Mouse (Mus musculus): ENCODE results near the gene Gm20481. TPM values are rescaled to one million over a fixed set of nuclear protein-coding genes. Genes with fewer than 3 reads are reported as not detected.
"Not testable (repeated sequence)": the region's sequence is repeated elsewhere in the genome, so short reads cannot be mapped to it uniquely, and the experiment has no call there.

Gm20481 gene
- polyA plus RNA-seq, 1 experiment from 2014 or later: not detected

GRCm38 (mm10) chr17:34953258-34953657, 16.5 kb upstream of the Gm20481 start:
- Histone ChIP-seq H3K27me3 (replicated peaks; ENCODE audit: low read depth, poor library complexity, severe bottlenecking) (peaks cover 35% of the 10 kb centered on the region), H3K4me3 (peak overlapping the region; percentile 82), H3K9me3 (no peaks in the 10 kb centered on the region), H3K27ac (replicated peaks) (peak overlapping the region; percentile 98), H3K4me1 (peaks cover 12% of the 10 kb centered on the region), H3K36me3 (replicated peaks) (peaks cover 26% of the 10 kb centered on the region)
- 86% methylated on average over 3 of the region's 3 CpGs for WGBS
- no peak for DNase-seq (ENCODE audit: low spot score)

- peaks cover 35% of the 10 kb centered on the region for H3K27me3 ChIP-seq (replicated peaks; ENCODE audit: low read depth, poor library complexity, severe bottlenecking)
- no peak overlapping the region for H3K27ac ChIP-seq (replicated peaks)
- no peak for DNase-seq (ENCODE audit: low spot score)
- no peaks in the 10 kb centered on the region for H3K9me3 ChIP-seq
- H3K4me1 ChIP-seq: peaks cover 12% of the 10 kb centered on the region
- peaks cover 26% of the 10 kb centered on the region for H3K36me3 ChIP-seq (replicated peaks)
- 85% methylated on average over 4 of the region's 4 CpGs for WGBS
- no peak overlapping the region for H3K4me3 ChIP-seq
Observed at GRCm38 (mm10) chr17:34953904-34954303, 15.8 kb upstream of the Gm20481 start.

GRCm38 (mm10) chr17:34954831-34955230, 14.9 kb upstream of the Gm20481 start:
- DNase-seq (ENCODE audit: low spot score): no peak
- Histone ChIP-seq H3K36me3 (replicated peaks) (peaks cover 19% of the 10 kb centered on the region), H3K27me3 (replicated peaks; ENCODE audit: low read depth, poor library complexity, severe bottlenecking) (peaks cover 35% of the 10 kb centered on the region), H3K27ac (replicated peaks) (no peak overlapping the region), H3K9me3 (no peaks in the 10 kb centered on the region), H3K4me1 (peaks cover 17% of the 10 kb centered on the region), H3K4me3 (no peak overlapping the region)
- WGBS: 52% methylated on average over 4 of the region's 4 CpGs

- peaks cover 9% of the 10 kb centered on the region for H3K36me3 ChIP-seq (replicated peaks)
- DNase-seq (ENCODE audit: low spot score): no peak
- 83% methylated on average over 3 of the region's 3 CpGs for WGBS
- no peaks in the 10 kb centered on the region for H3K9me3 ChIP-seq
- no peak overlapping the region for H3K27ac ChIP-seq (replicated peaks)
- peaks cover 41% of the 10 kb centered on the region for H3K27me3 ChIP-seq (replicated peaks; ENCODE audit: low read depth, poor library complexity, severe bottlenecking)
- H3K4me1 ChIP-seq: peaks cover 15% of the 10 kb centered on the region
- no peak overlapping the region for H3K4me3 ChIP-seq
Observed at GRCm38 (mm10) chr17:34955884-34956283, 13.8 kb upstream of the Gm20481 start.

GRCm38 (mm10) chr17:34956340-34956739, 13.4 kb upstream of the Gm20481 start:
- Histone ChIP-seq H3K36me3 (replicated peaks) (peaks cover 4% of the 10 kb centered on the region), H3K4me1 (peaks cover 14% of the 10 kb centered on the region), H3K27me3 (replicated peaks; ENCODE audit: low read depth, poor library complexity, severe bottlenecking) (peaks cover 46% of the 10 kb centered on the region), H3K4me3 (no peak overlapping the region), H3K9me3 (no peaks in the 10 kb centered on the region), H3K27ac (replicated peaks) (no peak overlapping the region)
- 40% methylated on average over 1 of the region's 1 CpGs for WGBS
- no peak for DNase-seq (ENCODE audit: low spot score)

- WGBS: 23% methylated on average over 38 of the region's 40 CpGs
- H3K36me3 ChIP-seq (replicated peaks); DNase-seq (ENCODE audit: low spot score); H3K27ac ChIP-seq (replicated peaks); H3K9me3 ChIP-seq; H3K4me3 ChIP-seq: not testable (repeated sequence)
- H3K27me3 ChIP-seq (replicated peaks; ENCODE audit: low read depth, poor library complexity, severe bottlenecking): peaks cover 55% of the 10 kb centered on the region
- peaks cover 14% of the 10 kb centered on the region for H3K4me1 ChIP-seq
Observed at GRCm38 (mm10) chr17:34957291-34957690, 12.4 kb upstream of the Gm20481 start.

GRCm38 (mm10) chr17:34957966-34958365, 11.7 kb upstream of the Gm20481 start:
- H3K4me1 ChIP-seq: peaks cover 14% of the 10 kb centered on the region
- H3K27me3 ChIP-seq (replicated peaks; ENCODE audit: low read depth, poor library complexity, severe bottlenecking): peaks cover 62% of the 10 kb centered on the region
- DNase-seq (ENCODE audit: low spot score); H3K27ac ChIP-seq (replicated peaks); H3K4me3 ChIP-seq; H3K9me3 ChIP-seq; H3K36me3 ChIP-seq (replicated peaks): not testable (repeated sequence)
- WGBS: 25% methylated on average over 35 of the region's 40 CpGs

GRCm38 (mm10) chr17:34958734-34959129, 11.0 kb upstream of the Gm20481 start:
- not testable (repeated sequence) for H3K9me3 ChIP-seq; H3K27ac ChIP-seq (replicated peaks); H3K36me3 ChIP-seq (replicated peaks); DNase-seq (ENCODE audit: low spot score)
- Histone ChIP-seq H3K4me3 (peak overlapping the region; percentile 68), H3K27me3 (replicated peaks; ENCODE audit: low read depth, poor library complexity, severe bottlenecking) (peaks cover 70% of the 10 kb centered on the region), H3K4me1 (peaks cover 14% of the 10 kb centered on the region)
- 2% methylated on average over 38 of the region's 47 CpGs for WGBS

- not testable (repeated sequence) for H3K9me3 ChIP-seq; H3K36me3 ChIP-seq (replicated peaks)
- WGBS: under 1% methylated on average over 32 of the region's 32 CpGs
- Histone ChIP-seq H3K27me3 (replicated peaks; ENCODE audit: low read depth, poor library complexity, severe bottlenecking) (peaks cover 70% of the 10 kb centered on the region), H3K4me3 (peak within 1 kb of the TSS; percentile 68), H3K4me1 (peaks cover 16% of the 10 kb centered on the region), H3K27ac (replicated peaks) (peak within 1 kb of the TSS; percentile 90)
- peak; percentile 85 for DNase-seq (ENCODE audit: low spot score)
Observed at GRCm38 (mm10) chr17:34959130-34959778, 10.5 kb upstream of the Gm20481 start, which contains the start of gene Hspa1b. Hspa1b (minus strand) TSS chr17:34959238.

GRCm38 (mm10) chr17:34959881-34960515, 9.7 kb upstream of the Gm20481 start:
- H3K27me3 ChIP-seq (replicated peaks; ENCODE audit: low read depth, poor library complexity, severe bottlenecking): peaks cover 63% of the 10 kb centered on the region
- 12% methylated on average over 12 of the region's 12 CpGs for WGBS
- peak overlapping the region; percentile 90 for H3K27ac ChIP-seq (replicated peaks)
- H3K36me3 ChIP-seq (replicated peaks): no peaks in the 10 kb centered on the region
- H3K4me1 ChIP-seq: peaks cover 20% of the 10 kb centered on the region
- peak; percentile 51 for DNase-seq (ENCODE audit: low spot score)
- H3K9me3 ChIP-seq: no peaks in the 10 kb centered on the region
- H3K4me3 ChIP-seq: peak overlapping the region; percentile 68

- H3K27me3 ChIP-seq (replicated peaks; ENCODE audit: low read depth, poor library complexity, severe bottlenecking): peaks cover 61% of the 10 kb centered on the region
- no peak for DNase-seq (ENCODE audit: low spot score)
- no peak overlapping the region for H3K27ac ChIP-seq (replicated peaks)
- peaks cover 21% of the 10 kb centered on the region for H3K4me1 ChIP-seq
- no peaks in the 10 kb centered on the region for H3K9me3 ChIP-seq
- no peak overlapping the region; the same call in 1 of the 2 replicates for H3K4me3 ChIP-seq
- H3K36me3 ChIP-seq (replicated peaks): no peaks in the 10 kb centered on the region
Observed at GRCm38 (mm10) chr17:34960702-34961493, 8.8 kb upstream of the Gm20481 start.

GRCm38 (mm10) chr17:34962125-34962524, 7.6 kb upstream of the Gm20481 start:
- H3K27me3 ChIP-seq (replicated peaks; ENCODE audit: low read depth, poor library complexity, severe bottlenecking): peaks cover 57% of the 10 kb centered on the region
- no peaks in the 10 kb centered on the region for H3K9me3 ChIP-seq
- peaks cover 21% of the 10 kb centered on the region for H3K4me1 ChIP-seq
- WGBS: 34% methylated on average over 3 of the region's 3 CpGs
- 0 out of 2 replicates have a peak overlapping the region, but pooled peaks have one; percentile 8 for H3K4me3 ChIP-seq
- DNase-seq (ENCODE audit: low spot score): no peak
- no peak overlapping the region for H3K27ac ChIP-seq (replicated peaks)
- no peaks in the 10 kb centered on the region for H3K36me3 ChIP-seq (replicated peaks)

Measured in embryonic facial prominence, embryonic 10.5 days (tissue).